Mouse (Mus musculus): Measurements from ENCODE around the gene Ddx49.

The Ddx49 gene

GRCm38 (mm10) chr8:70259043-70259442 is 43.2 kb downstream of the Ddx49 start:
- DNase-seq: no peak

GRCm38 (mm10) chr8:70258600-70258999 is 43.7 kb downstream of the Ddx49 start:
- no peak for DNase-seq

GRCm38 (mm10) chr8:70257456-70257855 is 44.8 kb downstream of the Ddx49 start:
- DNase-seq: no peak

GRCm38 (mm10) chr8:70254628-70255027 is 47.7 kb downstream of the Ddx49 start:
- DNase-seq: no peak

GRCm38 (mm10) chr8:70247841-70248240 is 54.4 kb downstream of the Ddx49 start:
- no peak for DNase-seq

- DNase-seq: no peak
Measured at GRCm38 (mm10) chr8:70246622-70247021, 55.7 kb downstream of the Ddx49 start.
